Mouse (Mus musculus): ENCODE measurements at regions not wholly inside any gene's neighbourhood (a gene's known extent, or its start where the extent isn't known, plus 50 kb on each side); places are given as distances from the start of the nearest gene placed in this dataset.
"Not testable (repeated sequence)": the region's sequence is repeated elsewhere in the genome, so short reads cannot be mapped to it uniquely, and the experiment has no call there.

GRCm38 (mm10) chr2:10658317-10658716, 288.0 kb downstream of the Sfmbt2 start:
- no peak for DNase-seq

DNA sequence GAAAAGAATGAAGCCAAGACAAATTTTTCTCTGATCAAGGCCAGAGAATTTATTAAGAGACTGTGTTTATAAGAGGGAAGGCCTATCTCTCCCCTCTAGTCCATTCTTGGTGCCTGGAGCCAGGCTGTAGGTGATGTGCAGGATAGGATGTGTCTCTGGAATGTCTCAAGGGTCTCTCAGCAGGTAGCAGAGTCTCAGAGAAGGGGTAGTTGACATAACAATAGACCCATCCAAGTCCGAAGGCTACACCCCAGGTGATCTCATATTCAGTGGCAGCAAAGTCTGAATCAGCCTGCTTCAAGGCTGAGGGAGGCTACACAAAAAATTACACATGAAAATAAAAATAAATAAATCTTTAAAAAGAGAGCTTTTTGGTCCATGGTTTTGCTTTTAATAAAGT, 297.6 kb downstream of the Sfmbt2 start:
- not testable (repeated sequence) for DNase-seq

- DNase-seq = no peak
These were observed 300.4 kb downstream of the Sfmbt2 start for GRCm38 (mm10) chr2:10670423-10671298.

- DNase-seq = no peak
These were observed 301.0 kb downstream of the Sfmbt2 start for GRCm38 (mm10) chr2:10671299-10671632.

- no peak for DNase-seq
These were observed 301.9 kb downstream of the Sfmbt2 start for GRCm38 (mm10) chr2:10672196-10672595.

GRCm38 (mm10) chr2:10674738-10675349, 304.5 kb downstream of the Sfmbt2 start:
- no peak for DNase-seq

DNA sequence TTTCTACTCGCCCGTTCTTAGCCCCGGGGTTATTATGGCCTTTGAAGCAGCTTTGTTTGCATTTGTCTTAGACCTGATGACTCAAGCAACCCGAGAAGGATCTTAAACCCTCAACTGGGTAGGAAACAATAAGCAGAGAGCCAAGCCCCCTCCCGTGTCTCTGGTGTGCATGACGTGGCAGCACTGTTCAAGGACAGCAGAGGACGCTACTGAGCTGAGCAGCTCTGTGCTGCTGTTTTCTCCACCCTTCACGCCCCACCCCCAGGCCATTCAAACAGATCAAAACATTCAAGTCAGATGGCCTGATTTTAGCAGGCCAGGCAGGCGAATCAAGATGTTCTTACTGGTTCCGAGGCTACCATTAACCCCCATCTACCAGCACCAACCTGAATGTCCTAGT, 331.1 kb downstream of the Sfmbt2 start:
- DNase-seq = peak; percentile 3

- DNase-seq = no peak
These were observed 348.1 kb downstream of the Sfmbt2 start for GRCm38 (mm10) chr2:10718366-10718765.

GRCm38 (mm10) chr2:10734337-10734736, 364.0 kb downstream of the Sfmbt2 start:
- not testable (repeated sequence) for DNase-seq

- no peak for DNase-seq
These were observed 366.6 kb downstream of the Sfmbt2 start for GRCm38 (mm10) chr2:10736696-10737457.

DNA sequence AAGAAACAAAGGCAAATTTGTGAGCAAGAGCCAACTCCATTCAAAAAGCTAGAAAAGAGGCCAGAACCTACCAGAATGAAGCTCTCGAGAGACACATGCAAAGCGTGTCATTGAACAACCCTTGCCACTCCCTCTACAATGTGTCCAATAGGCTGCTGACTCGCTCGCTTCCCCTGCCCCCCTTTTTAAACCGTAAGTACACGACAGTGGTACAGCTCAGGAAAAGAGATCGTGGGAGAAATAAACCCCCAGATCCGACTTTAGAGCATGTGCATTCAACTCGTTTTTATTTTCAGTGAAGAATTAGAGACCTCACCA, 367.1 kb downstream of the Sfmbt2 start:
- no peak for DNase-seq

DNA sequence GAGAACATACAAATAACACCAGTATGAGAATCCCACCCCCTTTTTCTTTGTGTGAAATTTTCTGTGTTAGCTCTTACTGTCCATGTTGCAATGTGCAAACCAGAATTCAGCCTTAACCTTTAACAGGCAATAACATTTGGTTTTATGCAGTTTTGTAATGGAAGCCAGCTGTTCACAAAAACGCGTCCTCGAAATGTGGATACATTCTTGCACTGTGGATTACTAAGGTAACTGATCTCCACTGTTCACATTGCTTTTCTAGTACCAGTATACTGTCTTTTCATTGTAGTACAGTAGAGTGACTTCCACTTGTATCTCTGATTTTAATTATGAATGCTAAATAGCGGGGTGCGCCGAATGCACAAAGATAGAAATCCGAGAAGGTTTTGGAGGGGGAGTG, 374.8 kb downstream of the Sfmbt2 start:
- DNase-seq = no peak

DNA sequence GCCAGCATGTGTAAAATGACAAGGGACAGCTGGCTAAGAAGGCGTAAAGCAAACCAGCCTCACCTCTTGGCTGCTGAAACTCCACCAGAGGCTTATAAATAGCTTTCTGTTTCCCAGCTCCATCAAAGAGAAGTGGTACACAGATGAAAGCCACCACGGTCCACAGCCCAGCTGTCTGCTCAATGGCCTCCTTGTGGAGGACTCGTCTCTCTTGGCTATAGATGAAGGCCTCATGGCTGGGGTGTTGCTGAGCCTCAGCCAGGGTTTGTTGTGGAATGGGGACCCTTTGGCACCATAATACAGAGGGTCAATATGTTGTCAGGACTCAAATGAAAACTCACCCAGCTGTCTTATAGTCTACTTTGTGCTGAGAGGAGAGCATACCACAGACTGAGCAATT, 385.1 kb downstream of the Sfmbt2 start:
- DNase-seq = no peak

DNA sequence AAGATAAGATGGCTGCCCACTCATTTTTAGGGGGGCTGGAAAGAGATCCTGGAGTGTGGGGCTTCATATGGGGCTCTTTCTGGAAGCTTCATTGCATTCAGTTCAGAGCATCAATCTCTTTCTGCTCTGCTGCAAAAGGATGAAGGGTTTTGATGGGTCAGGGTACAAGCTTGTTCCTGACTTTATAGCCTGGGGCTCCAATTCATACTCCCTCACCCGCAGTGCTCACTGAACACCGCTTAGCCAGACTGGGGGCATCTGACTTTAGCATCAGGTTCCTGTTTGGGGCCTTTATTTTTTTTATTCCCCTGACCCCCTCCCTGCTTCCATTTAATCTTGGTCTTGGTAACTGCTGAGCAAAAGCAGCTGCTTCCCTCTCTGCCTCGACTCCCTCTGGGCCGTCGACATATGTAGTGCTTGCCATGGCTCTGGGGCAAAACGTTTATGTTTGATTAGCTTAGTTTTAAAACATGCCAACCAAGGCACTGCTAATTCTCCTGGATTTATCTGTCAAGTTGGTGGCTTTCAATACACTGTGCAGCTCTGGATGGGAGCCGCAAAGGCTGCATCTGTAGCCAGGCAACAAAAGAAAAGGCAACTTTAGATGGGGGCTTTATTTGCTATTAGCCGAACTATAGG, 387.0 kb downstream of the Sfmbt2 start:
- DNase-seq = no peak

- DNase-seq = no peak
These were observed 387.6 kb downstream of the Sfmbt2 start for GRCm38 (mm10) chr2:10757886-10758285.

DNA sequence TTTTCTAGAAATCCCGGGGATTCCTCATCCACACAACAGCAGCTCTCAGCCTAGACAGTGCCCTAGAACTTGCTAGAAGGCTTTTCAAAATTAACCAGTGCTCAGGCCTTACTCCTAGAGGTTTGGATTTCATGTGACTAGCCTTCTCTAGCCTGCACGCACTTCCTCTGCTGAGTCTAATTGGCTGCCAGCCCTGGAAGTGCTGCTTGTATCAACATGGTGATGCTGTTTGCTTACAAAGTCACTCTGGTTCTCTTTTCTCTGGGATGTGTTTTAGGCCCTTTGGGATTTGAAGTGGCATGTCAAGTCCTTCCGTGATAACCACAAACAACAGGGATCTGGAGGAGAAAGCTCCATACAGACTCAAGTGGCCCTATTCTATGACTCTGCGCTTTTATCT, 391.9 kb downstream of the Sfmbt2 start:
- no peak for DNase-seq

DNA sequence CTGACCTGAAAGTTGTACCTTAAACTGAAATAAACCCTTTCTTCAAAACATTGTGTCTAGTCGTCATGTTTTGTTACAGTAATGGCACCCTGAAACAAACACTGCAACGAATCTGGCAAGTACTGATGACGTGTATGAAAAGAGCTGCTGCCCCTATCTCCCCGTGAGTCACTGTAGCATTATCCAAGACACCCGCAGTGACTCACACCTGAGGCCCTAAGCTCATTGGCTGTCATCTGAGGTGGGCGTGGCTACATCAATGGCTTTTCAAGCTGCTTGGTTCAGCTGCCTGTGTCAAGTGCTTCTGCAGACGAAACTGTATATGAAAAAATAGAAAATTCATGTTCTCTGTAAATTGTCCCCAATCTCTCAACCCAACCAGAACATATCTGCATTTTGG, 388.8 kb upstream of the Prkcq start:
- no peak for DNase-seq

DNA sequence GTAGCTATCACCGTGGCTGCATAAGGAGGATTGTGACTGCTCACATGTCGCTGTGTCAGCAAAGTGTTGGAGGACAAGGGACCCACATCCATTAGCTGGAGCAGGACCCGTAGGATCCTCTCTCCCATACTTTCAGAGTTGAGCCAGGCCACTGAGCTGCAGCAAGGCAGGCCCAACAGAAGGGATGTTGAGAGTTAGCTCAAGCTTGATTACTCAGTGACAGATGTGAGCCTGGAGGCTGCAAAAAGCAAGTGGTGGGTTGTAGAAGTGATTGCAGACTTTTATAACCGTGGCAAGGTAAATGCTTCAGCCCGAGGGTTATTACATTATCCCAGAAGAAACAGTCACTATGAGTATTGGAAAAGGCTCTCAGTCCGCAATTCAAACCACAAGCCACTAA, 388.3 kb upstream of the Prkcq start:
- no peak for DNase-seq

DNA sequence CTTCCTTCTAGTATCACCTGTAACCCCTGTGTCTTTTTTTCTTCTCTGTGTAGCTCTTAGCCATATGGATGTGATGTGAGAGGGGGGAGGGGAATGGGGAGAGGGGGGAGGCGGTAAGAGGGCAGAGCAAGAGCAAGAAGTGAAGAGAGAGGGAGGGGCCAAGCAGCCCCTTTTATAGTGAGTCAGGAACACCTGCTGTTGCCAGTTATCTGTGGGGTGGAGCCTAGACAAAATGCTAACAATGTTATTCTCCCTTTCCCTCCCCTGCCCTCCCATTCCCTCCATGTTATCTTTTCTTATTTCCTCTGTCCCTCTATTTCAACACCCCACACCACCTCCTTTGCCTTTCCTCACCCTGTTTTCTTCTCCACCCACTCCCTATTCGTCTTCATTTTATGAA, 387.6 kb upstream of the Prkcq start:
- no peak for DNase-seq

GRCm38 (mm10) chr2:10785156-10785555, 386.8 kb upstream of the Prkcq start:
- DNase-seq = no peak

DNA sequence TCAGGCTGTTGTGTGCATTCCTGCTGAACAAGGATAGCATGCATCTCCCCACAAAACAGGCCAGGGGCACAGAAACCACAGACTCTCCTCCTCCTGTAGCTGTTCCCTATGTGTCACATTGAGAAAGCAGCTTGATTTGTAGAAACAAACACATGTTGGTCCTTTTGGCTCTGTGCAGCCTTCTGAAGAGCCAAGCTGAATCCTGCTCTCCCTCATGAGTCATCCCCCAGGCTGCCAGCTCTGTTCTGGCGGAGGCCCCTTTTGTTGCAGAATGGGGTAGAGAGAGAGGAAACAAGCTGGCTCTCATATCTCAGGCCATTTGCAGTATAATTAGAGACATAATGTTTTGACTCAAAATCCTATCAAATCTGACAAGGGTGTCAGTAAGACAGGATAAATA, 383.4 kb upstream of the Prkcq start:
- DNase-seq = peak; percentile 18

- DNase-seq = no peak
These were observed 380.7 kb upstream of the Prkcq start for GRCm38 (mm10) chr2:10791233-10791632.

DNA sequence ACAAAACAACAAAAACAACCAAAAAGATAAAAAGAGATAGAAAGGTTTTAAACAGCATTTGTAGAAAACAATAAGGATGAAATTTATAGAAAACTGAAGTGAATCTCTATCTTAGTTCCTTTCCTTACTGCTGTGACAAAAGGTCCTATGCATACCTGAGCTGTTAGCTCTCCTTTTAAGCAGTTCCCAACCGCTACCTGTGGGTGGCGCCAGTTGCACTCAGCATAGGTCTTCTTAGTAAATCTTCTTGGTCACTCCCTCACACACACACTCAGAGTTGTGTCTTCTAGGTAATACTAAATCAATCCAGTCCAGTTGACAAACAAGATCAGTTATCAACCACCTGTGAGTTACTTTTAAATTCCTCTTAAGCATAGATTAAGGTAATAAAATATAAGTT, 355.5 kb upstream of the Prkcq start:
- no peak for DNase-seq

All from adrenal gland, adult 8-10 months (tissue).